In genomic region chr11:3910513-3911310, GRCm38 (mm10) we compare ENCODE assay signal across 8 mouse cellular contexts. TPM values are rescaled to one million over a fixed set of nuclear protein-coding genes. Genes with fewer than 3 reads are reported as not detected.
DNase-seq lines count a peak whose midpoint lies in the region; ATAC-seq and TF ChIP-seq lines count a peak whose summit lies in the region.

No protein-coding gene starts in this region.

- no peak for DNase-seq in layer of hippocampus, adult 2 months (ENCODE audit: low spot score in 2 of 2)
- DNase-seq in layer of hippocampus, adult 9-10 months (ENCODE audit: low spot score): no peak
- peak; percentile 45 to 46 for DNase-seq in gastrocnemius, postnatal 36 days
- DNase-seq in ovary, postnatal 10 days (ENCODE audit: low spot score): no peak
- no peak for DNase-seq in frontal cortex, adult 2 months (ENCODE audit: extremely low spot score in 1 of 2, low spot score in 1 of 2)
- no peak for DNase-seq in layer of hippocampus, postnatal 36 days

- no peak for TF ChIP-seq POLR2A in cortical plate, adult 2 months (IDR thresholded peaks at IDR 0.05; ENCODE audit: extremely low read depth, insufficient read depth, low read length)

- peak overlapping the region; percentile 76 for H3K4me3 ChIP-seq in layer of hippocampus, adult 2 months
- peak overlapping the region; percentile 94 for H3K4me3 ChIP-seq in cortical plate, adult 2 months (ENCODE audit: insufficient read depth, low read length)
- H3K4me3 ChIP-seq in midbrain, embryonic 16.5 days (ENCODE audit: low read depth, low read length): peak overlapping the region; percentile 25

- peaks cover 19% of the 10 kb centered on the region for H3K4me1 ChIP-seq in cortical plate, adult 2 months (ENCODE audit: control insufficient read depth, insufficient read depth, low read length)
- peaks cover 47% of the 10 kb centered on the region for H3K4me1 ChIP-seq in midbrain, embryonic 16.5 days (ENCODE audit: control insufficient read depth, insufficient read depth, low read length)

- ATAC-seq in midbrain, embryonic 16.5 days: no peak

- intact Hi-C loops in gastrocnemius, postnatal 36 days (cut with DNase I): no loop called here

- H3K4me2 ChIP-seq in midbrain, embryonic 16.5 days (ENCODE audit: low read length): peak overlapping the region; percentile 89

- no peaks in the 10 kb centered on the region for H3K9me3 ChIP-seq in midbrain, embryonic 16.5 days (replicated peaks; ENCODE audit: control insufficient read depth, low read length, poor library complexity, severe bottlenecking)

- peaks cover 5% of the 10 kb centered on the region; the same call in 1 of the 2 replicates for H3K36me3 ChIP-seq in midbrain, embryonic 16.5 days (ENCODE audit: control insufficient read depth, insufficient read depth, low read length)

- peak; percentile 54 for TF ChIP-seq CTCF in layer of hippocampus, adult 2 months (conservative IDR thresholded peaks at IDR 0.05)
- no peak for TF ChIP-seq CTCF in cortical plate, adult 2 months (IDR thresholded peaks at IDR 0.05; ENCODE audit: extremely low read depth, insufficient read depth, low read length)

- H3K9ac ChIP-seq in midbrain, embryonic 16.5 days (ENCODE audit: low read depth, low read length): peak overlapping the region; percentile 32

- H3K27ac ChIP-seq in layer of hippocampus, adult 2 months: peak overlapping the region; percentile 90
- H3K27ac ChIP-seq in cortical plate, adult 2 months (ENCODE audit: insufficient read depth, low read length): 0 out of 2 replicates have a peak overlapping the region, but pooled peaks have one; percentile 29
- H3K27ac ChIP-seq in midbrain, embryonic 16.5 days (ENCODE audit: low read length): no peak overlapping the region

- 63% methylated on average over 5 of the region's 5 CpGs for WGBS in midbrain, embryonic 16.5 days

- H3K27me3 ChIP-seq in midbrain, embryonic 16.5 days (ENCODE audit: control insufficient read depth, insufficient read depth, low read depth, low read length): no peaks in the 10 kb centered on the region

RNA-seq across cellular contexts. Expression of gene Slc35e4, which starts 3.8 kb away (rescaled TPM):
- total RNA-seq in layer of hippocampus, adult 2 months (2021): 10 to 100 TPM; 16.9 TPM
- polyA plus RNA-seq in cortical plate, adult 2 months (2012; rRNA removed): 20.7 and 21.7 TPM in 2 replicates
- total RNA-seq in gastrocnemius, postnatal 36 days (2021): 10 to 100 TPM; 20.4 to 21.2 TPM
- 17.4 and 20.7 TPM in 2 replicates for polyA plus RNA-seq in midbrain, embryonic 16.5 days (2015; fragmentation: Nextera tagmentation; extraction: Ambion mirVana)
- polyA plus RNA-seq in frontal cortex, adult 2 months (2012; rRNA removed): 23.9 and 24.0 TPM in 2 replicates
- total RNA-seq in layer of hippocampus, postnatal 36 days (2021): 10 to 100 TPM; 16.1 to 17.1 TPM

RNA-seq across cellular contexts. Expression of gene Dusp18, which starts 15.7 kb away (rescaled TPM):
- total RNA-seq in layer of hippocampus, adult 2 months (2021): 10 to 100 TPM; 24.6 to 26.0 TPM
- 19.3 and 19.4 TPM in 2 replicates for polyA plus RNA-seq in cortical plate, adult 2 months (2012; rRNA removed)
- total RNA-seq in gastrocnemius, postnatal 36 days (2021): 10 to 100 TPM in 1 of 2 experiments, 1 to 10 TPM in 1; 5.9 to 11.4 TPM
- polyA plus RNA-seq in midbrain, embryonic 16.5 days (2015; fragmentation: Nextera tagmentation; extraction: Ambion mirVana): 43.5 and 48.4 TPM in 2 replicates
- polyA plus RNA-seq in frontal cortex, adult 2 months (2012; rRNA removed): 18.4 and 20.3 TPM in 2 replicates
- 10 to 100 TPM; 24.1 to 26.7 TPM for total RNA-seq in layer of hippocampus, postnatal 36 days (2021)

RNA-seq across cellular contexts. Expression of gene 4921536K21Rik, which starts 15.8 kb away (rescaled TPM):
- total RNA-seq in layer of hippocampus, adult 2 months (2021): under 1 TPM; 0.39 to 0.41 TPM
- polyA plus RNA-seq in cortical plate, adult 2 months (2012; rRNA removed): 0.25 and 0.29 TPM in 2 replicates
- under 1 TPM; 0.10 to 0.13 TPM for total RNA-seq in gastrocnemius, postnatal 36 days (2021)
- 0.80 and 0.87 TPM in 2 replicates for polyA plus RNA-seq in midbrain, embryonic 16.5 days (2015; fragmentation: Nextera tagmentation; extraction: Ambion mirVana)
- 0.28 and 0.46 TPM in 2 replicates for polyA plus RNA-seq in frontal cortex, adult 2 months (2012; rRNA removed)
- under 1 TPM; 0.55 to 0.56 TPM for total RNA-seq in layer of hippocampus, postnatal 36 days (2021)

RNA-seq across cellular contexts. Expression of gene Tcn2, which starts 21.2 kb away (rescaled TPM):
- total RNA-seq in layer of hippocampus, adult 2 months (2021): 10 to 100 TPM; 18.5 to 19.4 TPM
- polyA plus RNA-seq in cortical plate, adult 2 months (2012; rRNA removed): 32.0 and 33.7 TPM in 2 replicates
- 10 to 100 TPM; 15.3 to 15.5 TPM for total RNA-seq in gastrocnemius, postnatal 36 days (2021)
- 19.5 and 20.8 TPM in 2 replicates for polyA plus RNA-seq in midbrain, embryonic 16.5 days (2015; fragmentation: Nextera tagmentation; extraction: Ambion mirVana)
- polyA plus RNA-seq in frontal cortex, adult 2 months (2012; rRNA removed): 33.2 and 39.2 TPM in 2 replicates
- total RNA-seq in layer of hippocampus, postnatal 36 days (2021): 10 to 100 TPM; 14.5 to 18.3 TPM

RNA-seq across cellular contexts. Expression of gene Osbp2, which starts 47.0 kb away (rescaled TPM):
- 10 to 100 TPM; 81.4 to 86.7 TPM for total RNA-seq in layer of hippocampus, adult 2 months (2021)
- polyA plus RNA-seq in cortical plate, adult 2 months (2012; rRNA removed): 129 and 131 TPM in 2 replicates
- under 1 TPM; 0.30 to 0.66 TPM for total RNA-seq in gastrocnemius, postnatal 36 days (2021)
- 35.7 and 40.9 TPM in 2 replicates for polyA plus RNA-seq in midbrain, embryonic 16.5 days (2015; fragmentation: Nextera tagmentation; extraction: Ambion mirVana)
- polyA plus RNA-seq in frontal cortex, adult 2 months (2012; rRNA removed): 65.4 TPM in 2 replicates
- total RNA-seq in layer of hippocampus, postnatal 36 days (2021): 10 to 100 TPM; 75.7 to 80.7 TPM

Comparison
In these comparisons a context has a peak if more than half of its experiments do, and no peak if none do; other contexts are left out.
1. DNase-seq: peak in gastrocnemius, postnatal 36 days (2 of 2); none in layer of hippocampus, adult 2 months (0 of 2), layer of hippocampus, adult 9-10 months (single experiment), ovary, postnatal 10 days (single experiment), frontal cortex, adult 2 months (0 of 2) and layer of hippocampus, postnatal 36 days (0 of 2).
2. H3K4me3 ChIP-seq: peak in every context shown above with its lines; median percentile 94 in cortical plate, adult 2 months; 76 in layer of hippocampus, adult 2 months; 25 in midbrain, embryonic 16.5 days.